Mouse (Mus musculus): ENCODE data around the gene Pde4c.

Pde4c gene

DNA sequence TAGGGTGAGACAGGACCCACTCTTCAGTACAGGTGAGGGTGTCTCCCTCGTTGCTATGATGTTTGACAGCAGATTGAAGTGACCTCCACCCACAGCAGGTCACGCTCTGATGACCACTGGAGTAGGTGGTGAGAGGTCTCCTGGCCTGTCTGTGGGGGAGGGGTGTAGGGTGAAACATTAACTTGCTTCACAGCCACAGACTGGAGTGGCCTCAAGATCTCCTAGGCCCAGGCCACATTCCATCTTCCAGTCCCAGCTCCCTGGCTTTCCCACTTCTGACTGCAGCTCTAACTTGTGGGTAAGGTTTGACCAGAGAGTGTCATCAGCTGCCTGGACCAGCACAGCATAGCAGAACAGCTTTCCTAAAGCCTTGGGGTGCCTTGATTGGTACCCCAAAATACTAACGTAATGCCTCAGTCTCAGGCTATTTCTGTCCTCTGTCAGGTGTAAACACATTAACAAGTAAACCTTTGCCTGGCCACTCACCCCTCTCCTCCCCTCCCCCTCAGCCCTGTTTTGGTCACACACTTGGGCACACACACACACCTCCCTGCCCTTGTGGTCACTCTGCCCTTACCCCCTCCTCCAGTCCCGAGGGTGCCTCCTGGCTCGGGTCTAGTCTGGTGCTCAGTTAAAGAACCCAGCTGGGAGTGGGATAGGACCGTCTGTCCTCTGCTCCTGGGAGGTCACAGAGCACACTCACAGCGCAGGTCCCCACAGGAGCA, at the start of gene Pde4c:
Gene Pde4c, plus strand, starts transcription at position 235 of the 725 bp plus-strand sequence.
- DNase-seq (ENCODE audit: low spot score in 2 of 2): no peak

GRCm38 (mm10) chr8:70674109-70674508, 49.4 kb upstream of the Pde4c start:
- no peak for DNase-seq (ENCODE audit: low spot score in 2 of 2)

DNA sequence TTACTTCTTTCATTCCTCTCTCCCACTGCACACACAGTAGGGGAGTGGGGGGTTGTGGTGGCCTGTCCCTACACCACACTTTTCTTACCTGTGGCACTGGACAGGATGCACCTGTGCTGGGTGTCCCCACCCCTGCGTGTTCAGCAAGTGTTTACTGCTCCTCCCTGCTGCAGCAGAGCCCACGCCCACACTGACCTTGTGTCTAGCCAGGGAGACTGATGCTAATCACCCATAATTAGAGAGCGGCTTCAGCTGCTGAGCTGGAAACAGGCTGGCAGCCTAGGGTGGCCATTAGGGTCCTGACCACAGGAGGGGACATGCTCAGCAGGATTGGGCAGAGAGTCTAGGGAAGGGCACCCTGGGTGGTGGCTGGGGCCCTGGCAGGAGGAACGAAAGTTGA, 48.8 kb upstream of the Pde4c start:
- DNase-seq (ENCODE audit: low spot score in 2 of 2): peak in 1 of 2 experiments; percentile 44

DNA sequence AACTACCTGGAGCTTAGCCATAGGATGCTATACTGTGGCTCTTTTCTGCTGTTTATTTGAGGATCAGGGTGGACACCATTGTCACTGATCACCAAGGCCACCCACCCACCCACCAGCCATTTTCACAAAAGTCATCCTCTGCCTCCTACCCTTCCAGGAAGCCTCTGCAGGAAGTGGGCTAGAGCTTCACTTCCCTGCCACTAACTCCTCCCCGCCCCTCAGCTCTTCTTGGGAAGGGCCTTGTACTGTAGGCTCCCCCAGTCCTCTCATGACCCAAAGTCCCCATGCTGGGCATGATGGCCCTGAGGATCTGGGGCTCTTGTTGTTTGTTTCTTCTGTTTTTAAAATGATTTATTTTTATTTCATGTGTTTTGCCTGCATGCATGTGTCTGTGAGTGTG, 48.2 kb upstream of the Pde4c start:
- DNase-seq (ENCODE audit: low spot score in 2 of 2): peak in 1 of 2 experiments; percentile 45

- peak in 1 of 2 experiments; percentile 38 for DNase-seq (ENCODE audit: low spot score in 2 of 2)
These were observed 46.0 kb upstream of the Pde4c start for GRCm38 (mm10) chr8:70677451-70678080.

DNA sequence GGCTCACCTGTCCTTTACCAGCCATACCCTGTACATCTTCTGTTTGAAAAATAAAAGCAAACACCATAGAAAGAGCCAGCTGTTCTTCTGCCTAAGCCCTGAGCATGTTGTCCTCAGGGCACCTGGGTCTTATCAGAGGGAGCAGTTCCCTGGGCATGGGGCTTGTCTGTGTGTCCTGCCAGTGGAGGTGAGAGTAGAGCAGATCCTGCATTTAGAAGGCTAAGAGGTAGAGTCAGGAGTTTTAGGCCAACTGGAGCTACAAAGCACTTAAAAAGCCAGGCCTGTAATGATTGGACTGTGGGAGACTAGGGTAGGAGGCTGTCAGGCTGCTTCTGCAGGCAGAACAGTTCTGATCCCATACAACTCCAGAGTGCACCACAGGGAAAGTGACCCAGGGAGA, 44.8 kb upstream of the Pde4c start:
- no peak for DNase-seq (ENCODE audit: low spot score in 2 of 2)

DNA sequence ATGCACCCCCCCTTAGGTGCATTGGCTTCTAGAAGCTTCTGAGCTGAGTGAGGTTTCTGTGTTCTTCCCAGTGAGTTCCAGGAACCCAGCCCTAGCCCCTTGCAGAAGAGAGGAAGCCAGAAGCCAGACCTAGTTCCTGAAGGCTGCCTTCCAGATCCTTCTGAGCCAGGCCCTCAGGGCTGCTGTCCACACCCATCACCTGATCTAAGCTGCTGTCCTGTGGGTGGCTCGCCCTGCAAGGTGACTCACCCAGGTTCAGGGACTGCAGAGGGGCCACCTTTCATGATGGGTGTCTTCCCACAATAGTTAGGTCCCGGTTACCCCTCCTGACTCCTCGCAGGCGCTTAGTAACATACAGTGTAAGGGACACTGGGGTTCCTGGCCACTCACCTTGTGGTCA, 44.1 kb upstream of the Pde4c start:
- no peak for DNase-seq (ENCODE audit: low spot score in 2 of 2)

DNA sequence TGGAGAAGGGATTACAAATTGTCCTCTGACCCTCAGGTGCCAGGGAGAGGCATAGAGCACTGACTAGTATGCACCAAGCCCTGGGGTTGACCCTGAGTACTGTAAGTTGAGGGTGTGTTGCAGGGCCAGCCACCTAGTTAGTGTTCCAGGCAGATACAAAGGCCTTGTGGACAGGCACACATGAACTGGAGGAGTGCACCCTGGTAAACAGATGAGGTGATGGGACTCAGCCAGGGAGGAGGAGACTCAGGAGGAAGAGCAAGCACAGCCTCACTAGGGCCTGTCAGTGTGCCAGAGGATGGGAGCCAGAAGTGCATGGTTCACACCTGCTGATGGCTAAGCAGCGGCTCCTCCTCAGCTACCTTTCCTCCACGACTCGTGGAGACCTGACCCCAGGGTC, 43.5 kb upstream of the Pde4c start:
- no peak for DNase-seq (ENCODE audit: low spot score in 2 of 2)

GRCm38 (mm10) chr8:70681410-70681809, 42.1 kb upstream of the Pde4c start:
- DNase-seq (ENCODE audit: low spot score in 2 of 2): no peak

DNA sequence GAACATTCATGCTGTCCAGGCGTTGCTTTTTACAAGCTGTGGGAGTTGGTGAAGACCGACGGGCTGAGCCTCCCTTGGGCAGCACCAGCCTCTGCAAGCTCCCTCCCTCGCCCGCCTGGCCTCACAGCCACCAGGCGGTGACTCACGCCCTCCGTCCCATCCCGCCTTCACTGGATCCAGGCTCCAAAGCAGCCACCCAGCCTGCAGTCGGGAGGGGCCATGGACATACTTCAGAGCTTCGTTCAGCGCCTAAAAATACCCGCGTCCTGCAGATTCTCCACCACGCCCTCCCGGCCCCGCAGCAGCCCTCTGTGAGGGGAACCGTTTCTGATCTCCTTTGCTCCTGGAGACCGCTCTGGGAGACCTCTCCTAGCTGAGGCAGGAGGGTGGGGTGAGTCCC, 41.3 kb upstream of the Pde4c start:
- DNase-seq (ENCODE audit: low spot score in 2 of 2): peak in 1 of 2 experiments; percentile 28

DNA sequence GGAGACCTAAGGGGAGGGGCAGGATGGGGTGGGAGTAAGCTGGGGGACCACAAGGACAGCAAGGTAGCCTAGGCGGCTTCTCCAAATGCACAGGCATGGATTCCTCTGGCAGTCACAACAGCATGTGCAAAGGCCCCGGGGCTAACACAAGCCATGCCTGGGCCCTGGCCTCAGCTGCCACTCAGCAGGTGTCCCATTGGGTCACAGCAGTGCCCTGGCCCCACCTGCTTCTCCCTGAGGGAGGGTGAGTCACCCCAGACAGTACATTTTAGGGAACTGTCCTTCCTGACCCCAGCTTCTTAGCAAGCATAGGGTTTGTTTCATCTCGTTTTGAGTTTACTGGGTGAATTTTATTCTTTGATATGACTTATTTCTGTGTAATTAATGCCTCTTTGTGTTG, 40.8 kb upstream of the Pde4c start:
- DNase-seq (ENCODE audit: low spot score in 2 of 2): peak in 1 of 2 experiments; percentile 18

GRCm38 (mm10) chr8:70684291-70684690, 39.2 kb upstream of the Pde4c start:
- no peak for DNase-seq (ENCODE audit: low spot score in 2 of 2)

DNA sequence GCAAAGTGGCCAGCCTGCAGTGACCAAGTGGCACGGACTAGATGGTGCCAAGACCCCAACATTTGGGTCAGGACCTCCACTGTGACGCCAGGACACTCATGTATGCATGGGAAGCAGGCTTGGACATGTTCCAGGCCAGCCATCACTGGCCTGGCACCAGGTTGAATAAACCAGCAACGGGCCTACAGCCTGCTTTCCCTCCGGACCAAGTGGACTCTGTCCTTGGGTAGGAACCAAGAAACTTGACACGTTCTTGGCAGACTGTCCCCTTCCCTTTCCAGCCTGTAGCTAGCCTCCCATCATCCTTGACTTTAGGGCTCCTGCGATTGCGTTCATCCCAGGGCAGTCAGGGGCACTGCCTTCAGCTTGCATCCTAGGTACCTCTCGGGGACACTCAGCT, 35.9 kb upstream of the Pde4c start:
- DNase-seq (ENCODE audit: low spot score in 2 of 2): no peak

DNA sequence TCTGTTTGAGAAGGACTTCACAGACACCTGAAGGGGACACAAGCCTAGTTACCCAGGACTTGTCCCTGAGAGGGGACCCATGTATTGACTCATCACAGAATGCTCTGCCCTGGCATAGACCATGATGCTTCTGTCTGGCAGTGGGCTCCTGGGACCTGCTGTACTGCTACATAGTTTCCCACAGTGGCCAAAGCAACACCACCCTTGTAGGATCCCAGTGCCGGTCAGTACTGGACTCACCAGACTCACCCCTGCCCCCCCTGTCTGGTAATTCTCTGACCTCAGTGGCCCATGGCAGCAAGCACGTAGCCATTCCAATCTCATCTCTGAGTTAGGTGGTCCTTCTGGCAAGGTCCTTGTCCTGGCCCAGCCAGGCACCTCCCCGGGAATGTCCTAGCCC, 35.4 kb upstream of the Pde4c start:
- no peak for DNase-seq (ENCODE audit: low spot score in 2 of 2)

DNA sequence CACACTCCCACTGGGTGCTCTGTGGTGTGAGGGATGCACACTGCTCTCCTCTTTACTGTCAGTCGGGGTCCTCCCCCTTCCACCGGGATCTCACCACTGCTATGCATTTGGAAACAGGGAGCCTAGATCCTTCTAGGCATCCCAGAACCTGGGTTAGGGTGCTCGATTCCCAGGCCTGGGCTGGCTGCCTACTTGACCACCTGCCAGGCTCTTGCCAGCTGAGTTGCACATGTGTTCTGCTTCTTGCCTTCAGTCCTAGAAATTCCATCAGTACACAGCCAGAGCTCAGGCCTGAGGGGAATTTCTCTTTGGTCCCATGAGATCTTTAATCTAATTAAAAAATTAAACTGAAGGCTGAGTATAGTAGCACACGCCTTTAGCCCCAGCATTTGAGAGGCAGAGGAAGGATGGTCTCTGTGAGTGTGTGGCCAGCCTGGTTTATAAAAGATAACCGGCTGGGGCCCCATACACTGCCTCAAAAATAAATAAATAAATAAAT, 33.6 kb upstream of the Pde4c start:
- no peak for DNase-seq (ENCODE audit: low spot score in 2 of 2)

DNA sequence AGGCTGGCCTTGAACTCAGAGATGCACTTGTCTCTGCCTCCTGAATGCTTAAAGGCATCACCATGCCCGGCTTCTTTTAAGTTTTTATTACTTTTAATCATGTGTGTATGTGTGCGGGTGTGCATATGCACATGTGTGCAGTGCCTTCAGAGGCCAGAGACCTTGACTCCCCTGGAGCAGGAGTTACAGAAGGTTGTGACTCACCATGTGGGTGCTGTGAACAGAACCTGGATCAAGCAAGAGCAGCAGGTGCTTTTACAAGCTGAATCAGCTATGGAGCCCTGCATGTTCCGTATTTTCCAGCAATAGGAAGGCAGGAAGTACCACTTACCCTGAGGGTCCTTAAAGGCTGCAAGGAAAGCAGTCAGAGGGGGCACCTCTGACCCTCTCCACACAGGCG, 32.3 kb upstream of the Pde4c start:
- no peak for DNase-seq (ENCODE audit: low spot score in 2 of 2)

GRCm38 (mm10) chr8:70691727-70692231, 31.7 kb upstream of the Pde4c start:
- DNase-seq (ENCODE audit: low spot score in 2 of 2): no peak

GRCm38 (mm10) chr8:70693636-70694035, 29.9 kb upstream of the Pde4c start:
- no peak for DNase-seq (ENCODE audit: low spot score in 2 of 2)

- peak; percentile 67 to 80 for DNase-seq (ENCODE audit: low spot score in 2 of 2)
These were observed 28.1 kb upstream of the Pde4c start for GRCm38 (mm10) chr8:70695318-70696018.

GRCm38 (mm10) chr8:70696019-70696885, 27.3 kb upstream of the Pde4c start:
- peak; percentile 71 to 87 for DNase-seq (ENCODE audit: low spot score in 2 of 2)

- DNase-seq (ENCODE audit: low spot score in 2 of 2): peak in 1 of 2 experiments; percentile 49
These were observed 26.6 kb upstream of the Pde4c start for GRCm38 (mm10) chr8:70696946-70697345.
